Mouse (Mus musculus): ENCODE measurements around the gene Clca3a2. TPM values are rescaled to one million over a fixed set of nuclear protein-coding genes. Genes with fewer than 3 reads are reported as not detected.

Gene Clca3a2
- polyA plus RNA-seq, 1 experiment, result not detected

Other genes starting within 250 kb of the Clca3a2 start
- 0.10 and 0.11 TPM in 2 replicates for gene Hs2st1, start 249.3 kb downstream of the Clca3a2 start, polyA plus RNA-seq (2012)
- gene Selenof, start 249.2 kb downstream of the Clca3a2 start, polyA plus RNA-seq (2012), result 1.8 and 2.4 TPM in 2 replicates
- gene Sh3glb1, start 99.2 kb downstream of the Clca3a2 start, polyA plus RNA-seq (2012), result 15.0 and 16.1 TPM in 2 replicates
- not detected in 2 replicates for gene Clca3a1, start 58.5 kb downstream of the Clca3a2 start, polyA plus RNA-seq (2012)
- not detected in 2 replicates for gene Clca3b, start 29.9 kb upstream of the Clca3a2 start, polyA plus RNA-seq (2012)
- gene Clca4b, start 113.0 kb upstream of the Clca3a2 start, polyA plus RNA-seq (2012), result not detected in 2 replicates
- not detected in 2 replicates for gene Clca4a, start 155.6 kb upstream of the Clca3a2 start, polyA plus RNA-seq (2012)
- gene Clca1, start 213.3 kb upstream of the Clca3a2 start, polyA plus RNA-seq (2012), result not detected in 2 replicates